Mouse (Mus musculus) left cerebral cortex, postnatal 4 days (tissue): ENCODE measurements around the gene Ddx28. TPM values are rescaled to one million over a fixed set of nuclear protein-coding genes. Genes with fewer than 3 reads are reported as not detected.
"Not testable (repeated sequence)": the region's sequence is repeated elsewhere in the genome, so short reads cannot be mapped to it uniquely, and the experiment has no call there.

ENCODE experiments used
- DNase-seq: peaks from one replicate; pipeline ENCODE4 v3.0.0-alpha.2; 2022
- intact Hi-C: fragments of 180-260 bp; cut with DNase I; formaldehyde crosslinking; loops from one replicate; pipeline ENCODE4 v1.15.1; 2025
- total RNA-seq, 2 experiments: library from RNA; stranded (reverse); gene quantifications; 2 replicates each; pipeline ENCODE4 v1.2.3; 2021

The Ddx28 gene
- total RNA-seq, 2 experiments from 2014 or later: 14.4 to 15.3 TPM

- intact Hi-C loops: no loop called here
- no peak for DNase-seq
These were observed 5.4 kb upstream of the Ddx28 start for GRCm38 (mm10) chr8:106017130-106017529.

DNA sequence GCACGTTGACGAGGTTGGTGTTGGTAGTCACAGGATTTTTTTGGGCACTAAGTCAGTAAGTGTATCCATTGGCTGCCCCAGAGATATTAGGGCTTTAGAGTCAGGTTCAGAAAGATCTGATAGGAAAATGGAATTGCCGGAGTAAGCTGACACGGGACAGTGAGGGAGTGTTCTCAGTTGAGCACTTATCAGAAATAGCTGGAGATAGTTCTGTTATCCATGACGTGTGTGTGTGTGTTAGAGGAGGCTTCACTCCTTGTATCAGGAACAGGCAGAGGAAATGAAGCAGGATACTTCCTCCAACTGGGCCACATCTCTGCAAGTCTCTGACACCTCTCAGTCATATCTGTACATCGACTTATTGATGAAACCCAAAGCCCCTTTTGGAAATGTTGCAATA is 4.6 kb upstream of the Ddx28 start:
- no peak for DNase-seq
- intact Hi-C loops: no loop called here

DNA sequence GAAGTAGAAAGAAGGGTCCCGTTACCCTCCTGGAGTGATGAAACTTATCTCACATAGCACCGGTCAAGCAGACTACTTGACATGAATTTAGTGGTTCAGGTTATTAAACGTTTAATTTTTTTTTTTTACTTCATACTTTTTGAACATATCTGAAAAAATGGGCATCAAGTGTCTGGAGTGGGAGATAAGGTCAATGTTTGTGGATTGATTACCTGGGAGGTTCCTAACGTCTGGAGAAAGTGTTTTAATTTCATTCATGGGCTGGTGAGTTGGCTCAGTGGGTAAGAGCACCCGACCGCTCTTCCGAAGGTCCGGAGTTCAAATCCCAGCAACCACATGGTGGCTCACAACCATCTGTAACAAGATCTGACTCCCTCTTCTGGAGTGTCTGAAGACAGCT is 521 bp upstream of the Ddx28 start:
- intact Hi-C loops: not testable (repeated sequence)

GRCm38 (mm10) chr8:106010748-106011642 is 687 bp downstream of the Ddx28 start:
- intact Hi-C loops: no loop called here

More for the DNA sequence above, 521 bp upstream of the Ddx28 start:
- not testable (repeated sequence) for DNase-seq

DNA sequence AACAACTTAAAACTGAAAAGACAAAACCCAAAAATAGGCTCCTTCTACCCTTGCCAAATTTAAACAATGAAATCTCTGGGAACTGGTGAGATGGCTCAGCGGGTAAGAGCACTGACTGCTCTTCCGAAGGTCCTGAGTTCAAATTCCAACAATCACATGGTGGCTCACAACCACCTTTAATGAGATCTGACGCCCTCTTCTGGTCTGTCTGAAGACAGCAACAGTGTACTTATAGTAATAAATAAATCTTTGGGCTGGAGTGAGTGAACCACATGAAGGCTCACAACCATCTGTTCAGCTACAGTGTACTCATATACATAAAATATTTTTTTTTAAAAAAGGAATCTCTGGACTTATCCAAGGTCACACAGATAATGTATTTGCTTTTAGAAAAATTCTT is 3.8 kb downstream of the Ddx28 start:
- intact Hi-C loops, DNase-seq: not testable (repeated sequence)

More at GRCm38 (mm10) chr8:106010748-106011642, 687 bp downstream of the Ddx28 start:
- peak; percentile 94 for DNase-seq

- intact Hi-C loops: no loop called here
These were observed 4.5 kb downstream of the Ddx28 start for GRCm38 (mm10) chr8:106007135-106007534.

DNA sequence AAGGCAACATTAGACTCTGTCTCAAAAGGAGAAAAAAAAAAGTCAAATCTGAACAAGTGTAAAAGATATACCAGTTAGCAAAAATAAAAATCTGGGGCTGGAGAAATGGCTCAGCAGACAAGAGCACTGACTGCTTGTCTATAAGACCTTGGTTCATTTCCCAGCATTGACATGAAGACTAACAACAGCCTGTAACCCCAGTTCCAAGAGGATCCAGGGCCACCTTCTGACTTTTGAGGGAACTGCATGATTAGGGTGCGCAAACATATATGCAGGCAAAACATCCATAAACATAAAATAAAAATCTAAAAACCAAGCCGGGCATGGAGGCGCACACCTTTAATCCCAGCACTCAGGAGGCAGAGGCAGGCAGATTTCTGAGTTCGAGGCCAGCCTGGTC is 5.3 kb downstream of the Ddx28 start:
- DNase-seq: no peak
- intact Hi-C loops: no loop called here

More at GRCm38 (mm10) chr8:106007135-106007534, 4.5 kb downstream of the Ddx28 start:
- DNase-seq: no peak

DNA sequence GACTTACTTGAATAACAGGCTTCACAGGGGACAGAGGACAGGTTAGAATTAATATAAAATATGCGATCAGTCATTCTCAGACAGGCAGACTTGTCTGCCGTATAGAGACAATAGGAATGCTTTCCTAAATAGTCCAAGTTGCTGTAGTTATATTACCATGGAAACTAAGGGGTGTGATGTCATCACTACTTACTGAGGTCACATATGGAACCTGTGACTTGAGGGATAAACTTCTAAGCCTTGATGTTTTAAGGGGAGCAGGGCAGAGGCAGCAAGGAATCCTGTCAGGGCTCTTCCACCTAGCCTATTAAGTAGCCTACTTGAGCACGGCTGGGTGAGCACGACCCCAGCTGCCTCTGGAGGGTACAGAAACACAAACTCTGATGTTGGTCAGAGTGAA is 5.8 kb downstream of the Ddx28 start, which contains the start of gene Dpep2nb:
Dpep2nb (minus strand) TSS at position 101 of the 400 bp plus-strand sequence.
- DNase-seq: no peak
- intact Hi-C loops: no loop called here

GRCm38 (mm10) chr8:106004538-106005207 is 7.0 kb downstream of the Ddx28 start:
- intact Hi-C loops: no loop called here
- no peak for DNase-seq

- intact Hi-C loops: no loop called here
- no peak for DNase-seq
These were observed 9.8 kb downstream of the Ddx28 start for GRCm38 (mm10) chr8:106001908-106002307.

GRCm38 (mm10) chr8:105998971-105999370 is 12.7 kb downstream of the Ddx28 start:
- no peak for DNase-seq
- intact Hi-C loops: no loop called here

DNA sequence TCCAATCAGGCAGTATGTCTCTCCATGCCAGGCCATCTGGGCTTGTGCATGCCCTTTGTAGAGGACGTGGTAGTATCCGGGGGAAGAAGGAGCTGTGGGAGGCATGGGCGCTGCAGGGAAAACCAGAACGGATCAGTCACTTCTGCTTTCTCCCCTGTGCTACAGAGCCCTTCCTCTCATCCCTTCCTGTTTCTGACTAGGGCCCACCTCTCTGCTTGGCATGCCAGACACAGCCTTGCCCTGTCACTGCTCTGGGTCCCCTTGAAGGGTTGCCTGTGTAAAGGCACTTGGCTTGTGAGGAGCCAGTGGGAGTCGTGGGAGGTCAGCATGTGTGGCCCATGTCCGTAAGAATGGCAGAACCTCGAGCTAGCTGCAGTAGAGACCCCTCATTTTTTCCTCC is 15.3 kb downstream of the Ddx28 start:
- intact Hi-C loops: no loop called here
- DNase-seq: no peak

DNA sequence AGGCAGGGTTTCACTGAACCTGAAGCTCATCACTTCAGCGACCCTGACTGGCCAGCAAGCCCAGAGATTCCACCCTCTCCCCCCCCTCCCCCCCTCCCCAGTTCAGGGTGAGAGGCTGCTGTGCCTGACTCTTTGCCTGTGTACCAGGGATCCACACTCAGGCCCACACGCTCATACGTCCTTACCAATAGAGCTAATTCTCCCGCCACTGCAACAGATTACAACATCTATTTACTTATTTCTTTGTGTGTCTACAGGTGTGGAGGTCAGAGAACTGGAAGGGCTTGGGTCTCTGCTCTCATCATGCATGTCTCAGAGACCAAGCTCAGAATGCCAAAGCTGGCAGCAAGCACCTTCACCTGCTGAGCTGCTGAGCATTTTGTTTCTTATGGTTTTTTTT is 18.5 kb downstream of the Ddx28 start:
- DNase-seq: no peak
- intact Hi-C loops: no loop called here

DNA sequence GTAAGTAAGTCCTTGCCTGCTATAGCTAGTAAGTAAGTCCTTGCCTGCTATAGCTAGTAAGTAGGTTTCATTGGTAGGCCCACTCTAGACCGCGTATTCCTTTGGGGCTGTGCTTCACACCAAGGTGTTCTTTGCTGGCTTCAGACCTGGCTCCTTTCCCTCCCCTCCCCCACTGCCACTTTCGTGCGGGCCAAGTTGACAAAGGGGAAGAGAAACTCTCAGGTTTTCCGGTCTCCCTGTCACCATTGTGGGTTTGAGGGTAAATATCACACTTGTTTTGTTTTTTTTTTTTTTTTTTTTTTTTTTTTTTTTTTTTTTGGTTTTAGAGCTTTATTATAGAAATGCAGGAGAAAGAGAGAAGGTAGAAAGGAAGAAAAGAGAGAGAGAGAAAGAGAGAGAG is 19.2 kb downstream of the Ddx28 start:
- intact Hi-C loops: no loop called here
- no peak for DNase-seq

DNA sequence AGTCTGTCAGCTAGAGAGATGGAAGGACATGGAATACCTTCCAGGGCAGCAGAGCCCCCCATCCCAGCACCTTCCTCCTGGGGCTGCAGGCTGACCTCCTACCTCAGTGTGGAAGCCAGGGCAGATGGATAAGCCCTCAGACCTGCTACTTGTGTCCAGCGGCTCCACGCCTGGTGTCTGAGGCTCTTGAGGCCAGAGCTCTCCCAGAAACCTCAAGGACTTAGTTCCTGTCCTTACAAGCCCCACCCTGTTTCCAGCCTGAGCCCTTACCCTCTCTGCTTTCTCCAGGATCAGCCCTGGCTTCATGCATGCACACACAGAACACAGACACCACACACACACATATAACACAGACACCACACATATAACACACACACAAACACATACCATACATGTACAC is 20.1 kb downstream of the Ddx28 start:
- intact Hi-C loops: no loop called here
- no peak for DNase-seq

GRCm38 (mm10) chr8:105990856-105991387 is 20.8 kb downstream of the Ddx28 start, which contains the start of gene Dus2:
Gene Dus2, plus strand, starts transcription at chr8:105991337.
- peak; percentile 86 for DNase-seq
- intact Hi-C loops: no loop called here

GRCm38 (mm10) chr8:105988546-105988945 is 23.1 kb downstream of the Ddx28 start:
- intact Hi-C loops: no loop called here
- peak; percentile 16 for DNase-seq

DNA sequence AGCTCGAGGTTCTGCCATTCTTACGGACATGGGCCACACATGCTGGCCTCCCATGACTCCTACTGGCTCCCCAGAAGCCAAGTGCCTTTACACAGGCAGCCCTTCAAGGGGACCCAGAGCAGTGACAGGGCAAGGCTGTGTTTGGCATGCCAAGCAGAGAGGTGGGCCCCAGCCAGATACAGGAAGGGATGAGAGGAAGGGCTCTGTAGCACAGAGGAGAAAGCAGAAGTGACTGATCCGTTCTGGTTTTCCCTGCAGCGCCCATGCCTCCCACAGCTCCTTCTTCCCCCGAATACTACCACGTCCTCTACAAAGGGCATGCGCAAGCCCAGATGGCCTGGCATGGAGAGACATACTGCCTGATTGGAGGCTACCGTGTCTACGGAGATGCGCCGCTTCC is 28.3 kb downstream of the Ddx28 start:
- DNase-seq, intact Hi-C loops: not testable (repeated sequence)

GRCm38 (mm10) chr8:105981146-105981545 is 30.5 kb downstream of the Ddx28 start:
- intact Hi-C loops: no loop called here
- DNase-seq: no peak

DNA sequence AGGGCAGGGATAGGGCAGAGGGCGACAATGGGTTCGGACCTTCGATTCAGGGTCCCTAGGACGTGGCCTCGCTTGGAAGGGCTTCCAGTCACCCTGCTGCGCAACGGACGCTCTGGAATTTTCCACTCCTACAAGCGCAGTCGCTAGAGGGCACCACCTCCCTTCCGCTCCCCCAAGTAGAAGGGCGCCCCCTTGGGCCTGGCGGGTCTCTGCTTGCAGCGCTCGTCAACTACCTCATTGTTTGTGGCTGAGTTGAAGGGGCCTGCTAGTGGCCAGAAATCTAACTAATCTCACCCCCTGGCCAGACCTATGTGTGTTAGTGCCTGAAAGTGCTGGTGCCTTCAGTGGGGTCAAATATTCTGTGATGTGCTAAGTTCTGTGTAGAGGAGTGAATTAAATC is 32.4 kb downstream of the Ddx28 start, which contains the start of gene Dpep3:
Dpep3 (minus strand) TSS at position 105 of the 400 bp plus-strand sequence.
- DNase-seq: no peak
- intact Hi-C loops: no loop called here

GRCm38 (mm10) chr8:105975363-105975762 is 36.3 kb downstream of the Ddx28 start:
- DNase-seq: no peak
- intact Hi-C loops: no loop called here
